Mouse (Mus musculus) ES-E14 (cell line): ENCODE data around the gene Mfrp.

Source experiments
- CHD2 ChIP-seq: IDR thresholded peaks from 2 replicates; pipeline ENCODE4 v1.6.1; 2014; ENCODE audit warnings: mild to moderate bottlenecking, low read depth, low read length, inconsistent platforms
- HCFC1 ChIP-seq: IDR thresholded peaks from 2 replicates; pipeline ENCODE4 v1.6.1; 2012; ENCODE audit warnings: low read length, inconsistent platforms, borderline replicate concordance; ENCODE audit not compliant: insufficient read depth
- MAFK ChIP-seq: IDR thresholded peaks from 2 replicates; pipeline ENCODE4 v1.6.1; 2014; ENCODE audit warnings: mild to moderate bottlenecking, low read depth, low read length, inconsistent platforms; ENCODE audit not compliant: insufficient read depth
- ZC3H11A ChIP-seq: IDR thresholded peaks from 2 replicates; pipeline ENCODE4 v1.6.1; 2012; ENCODE audit warnings: low read depth, mild to moderate bottlenecking, inconsistent platforms, low read length, borderline replicate concordance
- ZNF384 ChIP-seq: IDR thresholded peaks from 2 replicates; pipeline ENCODE4 v1.6.1; 2012; ENCODE audit warnings: low read depth, low read length, inconsistent platforms

GRCm38 (mm10) chr9:44134101-44134850, 32.7 kb downstream of the Mfrp start, which contains the start of gene Mcam:
- TF ChIP-seq CHD2 (no peak), ZNF384 (no peak), MAFK (no peak), HCFC1 (0 out of 2 replicates have a peak, but pooled peaks have one; percentile 23), ZC3H11A (no peak)
